Mouse (Mus musculus): Measurements from ENCODE around the gene Fam163b. TPM values are rescaled to one million over a fixed set of nuclear protein-coding genes. Genes with fewer than 3 reads are reported as not detected.

Fam163b gene
- polyA plus RNA-seq, 1 experiment = not detected

DNA sequence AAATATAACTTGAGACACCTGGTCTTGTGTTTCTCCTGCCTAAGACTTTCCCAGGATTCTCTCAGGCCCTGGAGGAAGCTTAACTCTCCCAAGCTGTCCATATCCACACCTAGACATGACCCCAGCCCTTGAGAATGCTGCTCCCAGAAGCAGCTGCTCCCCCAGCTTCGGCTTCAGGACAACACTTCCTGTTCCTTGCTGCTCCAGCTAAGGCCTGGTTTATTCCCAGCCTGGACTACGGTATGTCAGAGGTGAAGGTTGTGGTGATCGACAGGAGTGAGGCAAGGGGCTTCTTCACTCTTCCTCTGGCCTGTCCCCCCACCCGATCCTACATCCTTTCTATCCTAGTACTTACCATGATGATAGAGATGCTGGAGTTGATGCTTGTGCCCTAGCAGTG lies 68.9 kb downstream of the Fam163b start:
- no peaks in the 10 kb centered on the region for H3K9me3 ChIP-seq (ENCODE audit: control insufficient read depth, low read length)
- no peaks in the 10 kb centered on the region for H3K36me3 ChIP-seq (ENCODE audit: control insufficient read depth)
- H3K27me3 ChIP-seq (ENCODE audit: control insufficient read depth) = no peaks in the 10 kb centered on the region
- no peaks in the 10 kb centered on the region for H3K4me1 ChIP-seq (ENCODE audit: control insufficient read depth)
- TF ChIP-seq TAL1 (IDR thresholded peaks at IDR 0.05; ENCODE audit: low read length) = no peak
- no peak for TF ChIP-seq GATA1 (IDR thresholded peaks at IDR 0.05; ENCODE audit: low read length)
- no peak overlapping the region for H3K4me3 ChIP-seq (replicated peaks)

DNA sequence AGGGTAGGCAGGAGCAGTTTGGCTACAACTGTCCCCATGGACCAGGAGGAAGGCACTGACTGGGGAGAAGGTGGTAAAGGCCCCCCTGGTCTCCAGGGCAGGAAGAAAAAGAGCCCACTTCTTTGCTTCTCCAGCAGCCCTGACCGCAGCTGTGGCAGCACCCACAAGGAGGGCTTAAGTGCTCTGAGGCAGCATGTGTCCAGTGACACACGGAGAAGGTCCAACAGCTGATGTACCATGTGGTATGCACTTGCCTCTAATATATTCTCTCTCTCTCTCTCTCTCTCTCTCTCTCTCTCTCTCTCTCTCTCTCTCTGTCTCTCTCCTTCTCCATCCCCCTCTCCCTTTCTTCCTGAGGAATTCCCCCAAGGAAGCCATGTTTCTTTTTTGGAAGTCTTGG lies 70.3 kb downstream of the Fam163b start, which contains the start of gene Mymk:
Mymk (minus strand) TSS at position 202 of the 400 bp plus-strand sequence.
- no peaks in the 10 kb centered on the region for H3K27me3 ChIP-seq (ENCODE audit: control insufficient read depth)
- no peak within 1 kb of the TSS for H3K4me3 ChIP-seq (replicated peaks)
- no peak for TF ChIP-seq GATA1 (IDR thresholded peaks at IDR 0.05; ENCODE audit: low read length)
- no peak for TF ChIP-seq TAL1 (IDR thresholded peaks at IDR 0.05; ENCODE audit: low read length)

DNA sequence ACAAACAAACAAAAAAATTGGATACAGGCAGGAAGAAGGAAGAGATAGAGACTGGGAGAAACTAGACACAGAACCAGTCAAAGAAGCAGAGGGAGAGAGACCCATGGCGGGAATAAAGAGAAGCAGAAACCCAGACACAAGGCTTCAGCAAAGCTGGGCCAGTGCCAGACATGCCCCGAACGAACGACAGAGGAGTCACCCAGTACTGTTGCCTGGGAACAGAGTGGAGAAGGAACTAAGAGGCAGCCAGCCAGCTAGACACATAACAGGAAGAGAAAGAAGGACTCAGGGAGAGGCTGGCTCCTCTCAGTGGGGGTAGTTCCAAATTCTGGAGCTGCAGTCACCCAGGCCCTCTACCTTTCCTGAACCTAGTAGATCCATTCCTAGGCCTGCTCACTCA lies 71.2 kb downstream of the Fam163b start:
- no peaks in the 10 kb centered on the region for H3K4me1 ChIP-seq (ENCODE audit: control insufficient read depth)
- no peaks in the 10 kb centered on the region for H3K27me3 ChIP-seq (ENCODE audit: control insufficient read depth)
- no peaks in the 10 kb centered on the region for H3K9me3 ChIP-seq (ENCODE audit: control insufficient read depth, low read length)
- H3K36me3 ChIP-seq (ENCODE audit: control insufficient read depth) = no peaks in the 10 kb centered on the region
- H3K4me3 ChIP-seq (replicated peaks) = no peak overlapping the region
- TF ChIP-seq GATA1 (IDR thresholded peaks at IDR 0.05; ENCODE audit: low read length) = no peak
- TF ChIP-seq TAL1 (IDR thresholded peaks at IDR 0.05; ENCODE audit: low read length) = no peak

More for the DNA sequence above, 70.3 kb downstream of the Fam163b start, which contains the start of gene Mymk:
- Histone ChIP-seq H3K4me1 (ENCODE audit: control insufficient read depth) (no peaks in the 10 kb centered on the region), H3K9me3 (ENCODE audit: control insufficient read depth, low read length) (no peaks in the 10 kb centered on the region), H3K36me3 (ENCODE audit: control insufficient read depth) (no peaks in the 10 kb centered on the region)

DNA sequence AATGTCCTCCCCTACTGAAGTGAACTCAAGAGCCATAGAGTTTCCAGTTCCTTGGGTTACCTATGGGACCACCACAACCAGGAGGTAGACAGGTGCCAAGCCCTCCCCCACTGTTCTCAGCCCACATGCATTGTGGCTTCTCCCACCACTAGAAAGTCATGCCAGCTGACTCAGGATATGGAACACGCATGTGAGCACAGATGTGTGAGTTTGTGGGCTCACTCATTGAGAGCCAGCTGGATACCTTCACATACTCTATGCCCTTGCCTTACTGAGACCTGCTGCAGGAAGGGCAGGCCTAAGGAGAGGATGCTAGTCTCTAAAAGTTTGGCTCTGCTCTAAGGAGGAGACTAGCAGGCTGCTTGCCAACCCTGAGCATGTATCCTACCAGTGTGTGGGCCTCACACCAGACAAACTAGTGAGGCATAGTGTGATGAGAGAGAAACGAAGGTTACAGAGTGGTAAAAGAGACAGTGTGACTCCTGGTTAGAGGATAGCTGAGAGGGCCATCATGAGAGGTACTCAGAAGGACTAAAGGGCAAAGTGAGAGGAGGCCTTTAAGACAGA lies 72.0 kb downstream of the Fam163b start:
- TF ChIP-seq GATA1 (IDR thresholded peaks at IDR 0.05; ENCODE audit: low read length) (no peak), TAL1 (IDR thresholded peaks at IDR 0.05; ENCODE audit: low read length) (no peak)
- Histone ChIP-seq H3K9me3 (ENCODE audit: control insufficient read depth, low read length) (no peaks in the 10 kb centered on the region), H3K36me3 (ENCODE audit: control insufficient read depth) (no peaks in the 10 kb centered on the region), H3K4me1 (ENCODE audit: control insufficient read depth) (no peaks in the 10 kb centered on the region), H3K4me3 (replicated peaks) (no peak overlapping the region), H3K27me3 (ENCODE audit: control insufficient read depth) (no peaks in the 10 kb centered on the region)

DNA sequence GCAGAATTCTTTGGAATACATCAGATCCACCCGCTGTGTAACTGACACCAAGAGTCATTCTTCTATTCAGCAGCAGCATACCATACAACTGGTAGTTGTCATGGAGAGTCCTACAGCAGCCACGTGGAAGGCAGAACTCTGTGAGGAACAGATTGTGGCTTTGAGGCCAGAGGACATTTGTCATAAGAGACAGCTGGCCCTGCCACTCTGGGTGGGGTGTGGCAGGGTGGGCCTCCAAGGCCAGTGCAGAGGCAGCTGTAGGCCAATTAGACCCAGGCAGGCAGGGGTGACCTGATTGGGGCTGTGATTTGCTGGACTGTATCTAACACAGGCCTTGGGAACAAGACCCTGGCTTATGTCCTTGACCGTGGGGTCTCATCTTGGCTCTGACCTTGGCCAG lies 72.6 kb downstream of the Fam163b start:
- Histone ChIP-seq H3K4me1 (ENCODE audit: control insufficient read depth) (no peaks in the 10 kb centered on the region), H3K4me3 (replicated peaks) (no peak overlapping the region), H3K27me3 (ENCODE audit: control insufficient read depth) (no peaks in the 10 kb centered on the region), H3K9me3 (ENCODE audit: control insufficient read depth, low read length) (no peaks in the 10 kb centered on the region), H3K36me3 (ENCODE audit: control insufficient read depth) (no peaks in the 10 kb centered on the region)
- no peak for TF ChIP-seq TAL1 (IDR thresholded peaks at IDR 0.05; ENCODE audit: low read length)
- no peak for TF ChIP-seq GATA1 (IDR thresholded peaks at IDR 0.05; ENCODE audit: low read length)

DNA sequence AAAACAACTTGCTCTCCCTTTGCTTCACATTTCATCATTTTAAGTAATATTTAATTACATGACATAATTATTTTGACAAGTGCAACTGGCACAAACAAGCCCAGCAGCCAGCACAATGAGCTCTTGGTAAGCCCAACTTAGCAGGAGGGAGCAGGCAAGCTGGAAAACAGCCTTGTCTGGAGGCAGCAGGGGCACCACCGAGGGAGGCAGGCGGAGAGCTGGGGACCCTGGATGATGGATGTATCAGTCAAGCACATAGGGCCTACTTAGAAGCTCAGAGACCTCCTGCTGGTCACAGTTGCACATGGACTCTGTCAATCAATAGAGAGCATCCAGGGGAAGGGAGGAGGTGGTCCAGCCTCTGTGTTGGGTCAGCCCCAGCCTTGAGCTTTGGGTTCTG lies 74.3 kb downstream of the Fam163b start:
- TF ChIP-seq TAL1 (IDR thresholded peaks at IDR 0.05; ENCODE audit: low read length) (no peak), GATA1 (IDR thresholded peaks at IDR 0.05; ENCODE audit: low read length) (no peak)
- Histone ChIP-seq H3K9me3 (ENCODE audit: control insufficient read depth, low read length) (no peaks in the 10 kb centered on the region), H3K36me3 (ENCODE audit: control insufficient read depth) (no peaks in the 10 kb centered on the region), H3K4me3 (replicated peaks) (no peak overlapping the region), H3K27me3 (ENCODE audit: control insufficient read depth) (no peaks in the 10 kb centered on the region), H3K4me1 (ENCODE audit: control insufficient read depth) (no peaks in the 10 kb centered on the region)

DNA sequence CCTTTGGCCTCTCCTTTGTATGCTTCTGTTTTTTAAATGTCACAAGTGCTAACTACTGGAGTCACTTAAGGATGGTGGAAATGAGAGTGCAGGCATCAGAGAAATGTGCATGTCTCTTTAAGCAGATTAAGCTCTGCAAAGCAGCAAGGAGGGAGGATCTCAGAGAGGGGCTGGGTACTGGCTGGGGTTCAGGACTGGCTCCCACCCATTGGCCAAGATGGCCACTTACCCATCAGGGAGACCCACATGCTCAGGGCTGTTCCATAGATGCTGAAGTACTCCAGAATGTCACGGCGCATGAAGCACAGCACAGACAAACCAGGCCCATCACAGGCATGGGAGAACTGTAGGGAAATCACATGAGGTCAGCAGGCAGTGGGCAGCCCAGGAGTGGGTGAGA lies 75.2 kb downstream of the Fam163b start:
- no peaks in the 10 kb centered on the region for H3K36me3 ChIP-seq (ENCODE audit: control insufficient read depth)
- no peaks in the 10 kb centered on the region for H3K4me1 ChIP-seq (ENCODE audit: control insufficient read depth)
- no peaks in the 10 kb centered on the region for H3K27me3 ChIP-seq (ENCODE audit: control insufficient read depth)
- TF ChIP-seq TAL1 (IDR thresholded peaks at IDR 0.05; ENCODE audit: low read length) = no peak
- TF ChIP-seq GATA1 (IDR thresholded peaks at IDR 0.05; ENCODE audit: low read length) = no peak
- no peaks in the 10 kb centered on the region for H3K9me3 ChIP-seq (ENCODE audit: control insufficient read depth, low read length)
- no peak overlapping the region for H3K4me3 ChIP-seq (replicated peaks)

Other genes starting within 250 kb of the Fam163b start
- 0.85 and 0.93 TPM in 2 replicates for gene Surf6, start 239.6 kb downstream of the Fam163b start, polyA plus RNA-seq (2012)
- 2.0 and 2.6 TPM in 2 replicates for gene Med22, start 231.8 kb downstream of the Fam163b start, polyA plus RNA-seq (2012)
- gene Rpl7a, start 231.7 kb downstream of the Fam163b start, polyA plus RNA-seq (2012) = 616 and 622 TPM in 2 replicates
- 0.29 and 0.31 TPM in 2 replicates for gene Surf2, start 226.1 kb downstream of the Fam163b start, polyA plus RNA-seq (2012)
- gene Surf1, start 226.0 kb downstream of the Fam163b start, polyA plus RNA-seq (2012) = 1.7 and 2.3 TPM in 2 replicates
- 2.2 and 2.4 TPM in 2 replicates for gene Surf4, start 208.6 kb downstream of the Fam163b start, polyA plus RNA-seq (2012)
- gene Stkld1, start 208.4 kb downstream of the Fam163b start, polyA plus RNA-seq (2012) = 0.02 TPM in 1 of 2 replicates, not detected in the other
- 2.7 and 5.7 TPM in 2 replicates for gene Rexo4, start 178.1 kb downstream of the Fam163b start, polyA plus RNA-seq (2012)
- not detected in 2 replicates for gene Adamts13, start 169.1 kb downstream of the Fam163b start, polyA plus RNA-seq (2012)
- 0.16 and 0.25 TPM in 2 replicates for gene Cacfd1, start 132.6 kb downstream of the Fam163b start, polyA plus RNA-seq (2012)
- 0.02 and 0.10 TPM in 2 replicates for gene Slc2a6, start 114.5 kb downstream of the Fam163b start, polyA plus RNA-seq (2012)
- gene Mymk, start 70.3 kb downstream of the Fam163b start, polyA plus RNA-seq (2012) = not detected in 2 replicates
- gene Adamtsl2, start 63.1 kb downstream of the Fam163b start, polyA plus RNA-seq (2012) = not detected in 2 replicates
- gene Dbh, start 22.7 kb upstream of the Fam163b start, polyA plus RNA-seq (2012) = not detected in 2 replicates
- gene Sardh, start 105.8 kb upstream of the Fam163b start, polyA plus RNA-seq (2012) = 0.25 and 0.66 TPM in 2 replicates